Mouse (Mus musculus): ENCODE data around the gene Spc25. TPM values are rescaled to one million over a fixed set of nuclear protein-coding genes. Genes with fewer than 3 reads are reported as not detected.
A peak's percentile ranks its signal among the peaks of the same experiment; 100 is the strongest.

Gene Spc25
- total RNA-seq, 2 experiments from 2014 or later: 0.36 to 0.99 TPM

DNA sequence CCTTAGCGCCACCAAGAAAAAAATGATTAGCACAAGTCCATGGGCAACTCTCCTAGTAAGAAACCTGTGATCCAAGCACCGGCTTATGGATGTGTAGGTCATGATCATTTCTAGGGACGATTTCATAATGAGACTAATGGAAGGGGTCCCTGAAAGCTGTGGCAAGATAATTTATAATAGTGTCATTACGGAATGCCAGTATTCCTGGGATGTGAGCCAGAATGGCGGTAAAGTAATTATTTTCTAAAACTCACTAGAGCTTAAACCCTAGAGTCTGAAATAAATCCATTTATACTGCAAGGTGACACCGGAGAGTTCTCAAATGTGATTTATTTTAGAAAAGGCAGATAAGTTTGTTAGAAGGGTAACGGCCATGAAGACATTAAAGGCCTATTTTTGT is 9.2 kb upstream of the Spc25 start:
- DNase-seq: no peak
- intact Hi-C loops (cut with DNase I): no loop called here
- H3K4me3 ChIP-seq: no peak overlapping the region
- no peak overlapping the region for H3K27ac ChIP-seq
- no peak for TF ChIP-seq CTCF (IDR thresholded peaks at IDR 0.05)

DNA sequence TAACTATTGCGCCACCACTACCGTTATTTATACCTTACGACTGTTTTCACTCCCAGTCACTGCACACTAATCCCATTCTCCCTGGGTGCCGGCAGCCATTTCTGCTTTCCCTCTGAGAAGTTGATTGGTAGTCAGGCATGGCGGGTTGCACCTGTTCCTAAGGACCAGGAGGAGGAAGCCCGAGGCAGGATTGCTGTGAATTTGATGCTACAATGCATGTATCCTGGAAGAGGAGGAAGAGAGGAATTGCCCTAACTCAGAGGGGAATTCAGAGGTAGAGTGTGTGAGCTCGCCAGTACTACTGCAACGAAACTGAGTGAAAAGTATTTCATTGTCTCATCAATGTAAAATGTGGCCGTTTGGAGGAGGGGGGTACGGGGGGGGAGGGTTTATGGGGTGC is 6.7 kb upstream of the Spc25 start:
- intact Hi-C loops (cut with DNase I): no loop called here
- no peak overlapping the region for H3K27ac ChIP-seq
- H3K4me3 ChIP-seq: no peak overlapping the region
- no peak for TF ChIP-seq CTCF (IDR thresholded peaks at IDR 0.05)
- DNase-seq: no peak

DNA sequence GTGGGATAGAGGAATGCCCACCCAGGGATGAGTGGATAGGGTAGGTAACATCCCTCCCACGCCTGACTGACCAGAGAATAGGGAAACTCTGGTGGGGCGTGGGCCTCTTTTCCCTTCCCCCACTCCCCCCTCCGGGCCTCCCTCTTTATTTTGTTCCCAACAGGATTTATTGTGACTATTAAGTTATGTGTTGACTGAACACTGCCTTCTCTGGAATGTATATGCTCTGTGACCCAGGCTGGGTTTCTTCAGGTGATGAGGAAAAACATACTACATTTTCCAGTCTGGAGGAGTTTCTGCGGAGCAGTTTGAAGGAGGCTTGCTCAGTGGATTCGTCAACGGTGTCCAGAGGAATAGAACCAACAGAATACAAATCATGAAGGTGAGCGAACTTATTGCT is 4.8 kb upstream of the Spc25 start, which contains the start of gene G6pc2:
G6pc2 (plus strand) TSS at position 301 of the 400 bp plus-strand sequence.
- TF ChIP-seq CTCF (IDR thresholded peaks at IDR 0.05): no peak
- Histone ChIP-seq H3K27ac (no peak within 1 kb of the TSS), H3K4me3 (no peak within 1 kb of the TSS)
- DNase-seq: no peak
- intact Hi-C loops (cut with DNase I): no loop called here

DNA sequence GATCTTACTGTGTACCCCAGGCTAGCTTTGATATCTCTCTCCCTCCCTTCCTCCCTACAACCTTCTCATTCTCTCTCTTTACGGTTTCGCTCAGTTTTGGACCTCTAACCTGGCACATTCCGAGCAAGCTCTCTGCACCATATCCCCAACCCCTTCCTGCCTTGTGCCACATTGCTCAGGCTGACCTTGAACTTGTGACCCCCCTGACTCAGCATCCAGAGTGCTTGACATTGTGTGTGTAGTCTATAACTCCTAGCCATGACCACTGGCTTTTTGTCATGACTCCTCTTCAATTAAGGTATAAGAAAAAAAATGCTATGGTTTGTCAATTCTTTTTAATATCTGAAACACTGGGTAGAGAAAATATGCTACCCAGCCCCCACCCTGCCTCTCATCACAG is 3.7 kb upstream of the Spc25 start:
- no peak for TF ChIP-seq CTCF (IDR thresholded peaks at IDR 0.05)

DNA sequence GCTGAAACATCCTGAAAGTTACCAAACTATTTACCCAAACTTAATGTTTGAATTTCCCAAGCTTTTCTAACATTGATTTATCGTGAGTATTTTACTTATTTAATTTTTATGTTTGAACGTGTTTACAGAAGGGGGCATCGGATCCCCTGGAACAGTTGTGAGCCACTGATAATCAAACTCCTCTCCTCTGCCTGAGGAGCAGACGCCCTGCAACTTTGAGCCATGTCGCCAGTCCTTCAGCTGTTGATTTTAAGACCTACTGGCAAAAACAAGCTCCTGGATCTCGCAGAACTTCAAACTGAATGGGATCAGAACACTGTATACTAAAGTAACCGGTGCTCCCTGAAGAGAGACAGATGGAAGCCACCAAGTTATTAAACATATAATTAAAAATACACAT is 529 bp upstream of the Spc25 start:
- no peak for DNase-seq
- Histone ChIP-seq H3K4me3 (peak overlapping the region; percentile 87), H3K27ac (peak overlapping the region; percentile 53; the same call in 1 of the 2 replicates)
- TF ChIP-seq CTCF (IDR thresholded peaks at IDR 0.05): no peak
- intact Hi-C loops (cut with DNase I): no loop called here

More for the DNA sequence above, 3.7 kb upstream of the Spc25 start:
- DNase-seq: no peak
- Histone ChIP-seq H3K27ac (no peak overlapping the region), H3K4me3 (no peak overlapping the region)
- intact Hi-C loops (cut with DNase I): no loop called here

DNA sequence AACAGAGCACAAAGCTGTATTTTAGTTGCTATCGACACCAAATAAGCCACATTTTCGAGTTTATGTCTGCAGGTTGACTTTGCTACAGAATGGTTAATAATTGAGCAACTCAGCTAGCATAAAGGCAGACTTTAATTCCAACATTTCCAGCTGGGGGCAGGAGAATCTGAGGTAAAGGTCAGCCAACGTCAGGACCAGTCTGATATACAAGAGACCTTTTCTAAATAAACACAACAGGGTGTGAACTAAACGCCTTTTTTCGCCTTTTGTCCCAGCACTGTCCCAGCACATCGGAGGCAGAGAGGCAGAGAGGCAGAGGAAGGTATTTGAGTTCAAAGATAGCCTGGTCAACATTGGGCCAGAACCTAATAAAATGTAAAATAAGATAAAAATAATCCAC is 809 bp downstream of the Spc25 start:
- intact Hi-C loops (cut with DNase I): no loop called here
- DNase-seq: no peak
- Histone ChIP-seq H3K4me3 (peak overlapping the region; percentile 87), H3K27ac (no peak overlapping the region)
- TF ChIP-seq CTCF (IDR thresholded peaks at IDR 0.05): no peak

DNA sequence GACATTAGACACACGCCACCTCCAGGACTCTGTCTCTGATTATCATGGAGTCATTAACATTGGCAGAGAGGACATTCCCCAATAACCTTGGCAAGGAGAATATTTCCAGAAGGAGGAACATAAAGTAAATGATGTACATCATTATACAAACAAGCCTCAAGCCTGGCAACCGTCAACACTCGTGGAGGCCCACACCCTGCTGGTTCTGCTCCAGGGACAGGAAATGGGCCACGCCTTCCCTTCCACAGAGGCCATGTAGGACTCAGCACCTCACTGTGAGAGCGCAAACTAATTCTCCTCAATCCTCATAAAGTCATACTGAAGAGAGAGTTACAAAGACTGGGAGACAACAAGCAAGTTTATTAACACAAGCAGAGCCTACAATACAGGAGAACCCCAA is 12.4 kb downstream of the Spc25 start:
- no peak for TF ChIP-seq CTCF (IDR thresholded peaks at IDR 0.05)
- H3K4me3 ChIP-seq: no peak overlapping the region
- intact Hi-C loops (cut with DNase I): no loop called here
- DNase-seq: no peak
- no peak overlapping the region for H3K27ac ChIP-seq

DNA sequence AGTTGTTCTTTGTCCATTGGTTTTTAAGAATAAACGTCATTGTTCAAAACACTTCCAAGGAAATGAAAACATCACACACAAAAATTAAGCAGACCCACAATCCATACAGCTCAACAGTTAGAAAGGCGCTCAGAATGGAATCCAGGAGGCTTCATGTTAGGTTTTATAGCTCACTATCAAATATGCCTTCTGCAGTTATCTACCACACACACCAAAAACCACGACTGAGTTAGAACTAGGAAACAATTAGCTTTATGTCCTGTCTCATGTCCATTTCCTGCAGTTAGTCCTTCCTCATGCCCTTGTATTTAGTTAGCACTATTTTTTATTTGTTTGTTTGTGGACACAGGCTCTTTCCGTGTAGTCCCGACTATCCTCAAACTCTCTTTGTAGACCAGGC is 14.9 kb downstream of the Spc25 start:
- no peak for TF ChIP-seq CTCF (IDR thresholded peaks at IDR 0.05)
- DNase-seq: no peak
- intact Hi-C loops (cut with DNase I): no loop called here
- no peak overlapping the region for H3K4me3 ChIP-seq
- H3K27ac ChIP-seq: no peak overlapping the region

DNA sequence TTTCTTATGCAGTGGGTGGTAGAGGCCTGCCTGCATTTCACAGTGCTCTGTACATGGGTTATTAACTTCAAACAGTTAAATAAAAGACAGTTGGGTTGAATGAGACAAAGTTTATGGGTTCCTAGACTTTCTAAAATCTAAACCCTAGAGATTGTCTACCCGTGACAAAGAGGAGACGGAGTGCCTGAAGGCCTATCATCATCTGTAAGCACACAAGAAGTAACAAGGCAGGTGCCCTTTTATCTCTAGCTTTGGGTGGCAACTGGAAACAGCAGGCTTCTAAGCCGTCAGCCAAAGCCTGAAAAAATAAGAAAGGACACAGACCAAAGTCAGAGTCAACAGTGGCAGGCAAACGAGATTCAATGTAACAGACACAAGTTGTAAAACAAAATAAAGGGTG is 16.8 kb downstream of the Spc25 start:
- intact Hi-C loops (cut with DNase I): no loop called here
- DNase-seq: no peak
- Histone ChIP-seq H3K4me3 (no peak overlapping the region), H3K27ac (no peak overlapping the region)
- no peak for TF ChIP-seq CTCF (IDR thresholded peaks at IDR 0.05)

DNA sequence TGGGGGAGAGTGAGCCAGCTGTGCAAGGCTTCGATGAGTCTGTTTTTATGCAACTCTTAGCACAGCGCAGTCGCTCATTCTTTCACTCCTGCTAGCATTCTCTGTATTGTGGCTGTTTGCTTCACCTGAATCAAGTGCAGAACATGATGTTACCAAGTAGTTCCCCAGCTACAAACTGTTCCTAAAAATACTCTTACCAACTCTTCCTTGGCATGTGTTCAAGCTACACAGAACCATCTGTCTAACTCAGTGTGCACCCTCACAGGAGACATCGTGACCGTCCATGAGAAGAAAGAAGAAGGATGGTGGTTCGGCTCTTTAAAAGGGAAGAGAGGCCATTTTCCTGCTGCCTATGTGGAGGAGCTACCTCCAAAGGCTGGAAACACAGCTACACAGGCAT is 17.3 kb downstream of the Spc25 start:
- intact Hi-C loops (cut with DNase I): no loop called here
- TF ChIP-seq CTCF (IDR thresholded peaks at IDR 0.05): no peak
- no peak for DNase-seq
- no peak overlapping the region for H3K27ac ChIP-seq
- no peak overlapping the region for H3K4me3 ChIP-seq

DNA sequence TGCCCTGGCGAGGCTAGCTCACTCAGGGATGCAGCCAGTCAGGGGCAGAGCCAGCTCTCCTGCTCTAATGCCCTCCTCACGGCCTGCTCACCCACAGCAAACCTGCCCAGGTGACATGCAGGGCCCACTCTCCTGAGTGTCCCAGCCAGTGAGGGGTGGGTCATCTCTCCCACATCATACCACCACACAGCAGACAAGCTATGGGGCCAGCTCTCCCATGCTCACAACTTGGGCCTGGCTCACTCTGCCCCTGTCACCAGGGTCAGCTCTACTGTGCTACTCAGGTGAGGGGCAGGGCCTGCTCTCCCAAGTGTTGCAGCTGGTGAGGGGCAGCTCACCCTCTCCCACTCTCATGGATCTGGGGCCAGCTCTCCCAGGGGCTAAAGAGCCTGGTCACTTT is 18.0 kb downstream of the Spc25 start:
- H3K4me3 ChIP-seq: no peak overlapping the region
- intact Hi-C loops (cut with DNase I): no loop called here
- no peak for TF ChIP-seq CTCF (IDR thresholded peaks at IDR 0.05)
- DNase-seq: no peak
- no peak overlapping the region for H3K27ac ChIP-seq

DNA sequence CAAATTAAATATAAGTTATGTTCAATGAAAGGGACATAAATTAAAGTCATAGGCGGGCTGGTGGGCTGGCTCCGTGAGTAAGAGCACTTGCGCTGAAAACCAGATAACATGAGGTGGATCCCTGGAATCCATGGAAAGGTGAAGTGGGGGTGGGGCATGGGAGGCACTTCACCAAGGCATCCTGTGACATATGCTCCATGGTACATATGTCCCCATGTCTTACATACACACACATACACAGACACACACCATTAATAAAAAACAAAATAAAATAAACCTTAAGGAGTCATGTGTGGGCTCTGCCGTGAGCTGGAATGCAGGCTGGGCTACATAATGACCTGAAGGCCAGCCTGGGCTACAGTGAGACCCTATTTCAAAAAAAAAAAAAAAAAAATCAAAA is 26.3 kb downstream of the Spc25 start:
- DNase-seq: no peak
- intact Hi-C loops (cut with DNase I): no loop called here
- no peak overlapping the region for H3K27ac ChIP-seq
- TF ChIP-seq CTCF (IDR thresholded peaks at IDR 0.05): no peak
- H3K4me3 ChIP-seq: no peak overlapping the region

DNA sequence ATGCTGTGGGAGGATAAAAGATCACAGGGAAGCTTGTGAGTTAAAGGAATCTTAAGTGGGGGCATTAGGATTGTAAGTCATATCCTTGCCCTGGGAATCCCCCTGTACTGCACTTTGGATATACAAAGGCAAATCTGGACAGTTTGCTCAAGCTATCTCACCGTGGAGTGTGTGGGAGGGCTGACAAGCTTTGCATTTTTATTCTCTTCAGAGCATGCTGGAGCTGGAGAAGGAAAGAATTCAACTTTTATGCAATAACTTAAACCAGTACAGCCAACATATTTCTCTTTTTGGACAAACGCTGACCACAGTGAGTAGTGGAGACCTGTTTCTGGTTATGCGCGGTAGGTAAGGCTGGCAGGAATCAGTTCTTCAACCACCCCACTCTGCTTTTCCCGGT is 30.7 kb downstream of the Spc25 start:
- no peak for DNase-seq
- Histone ChIP-seq H3K4me3 (no peak overlapping the region), H3K27ac (no peak overlapping the region)
- intact Hi-C loops (cut with DNase I): no loop called here
- TF ChIP-seq CTCF (IDR thresholded peaks at IDR 0.05): no peak

DNA sequence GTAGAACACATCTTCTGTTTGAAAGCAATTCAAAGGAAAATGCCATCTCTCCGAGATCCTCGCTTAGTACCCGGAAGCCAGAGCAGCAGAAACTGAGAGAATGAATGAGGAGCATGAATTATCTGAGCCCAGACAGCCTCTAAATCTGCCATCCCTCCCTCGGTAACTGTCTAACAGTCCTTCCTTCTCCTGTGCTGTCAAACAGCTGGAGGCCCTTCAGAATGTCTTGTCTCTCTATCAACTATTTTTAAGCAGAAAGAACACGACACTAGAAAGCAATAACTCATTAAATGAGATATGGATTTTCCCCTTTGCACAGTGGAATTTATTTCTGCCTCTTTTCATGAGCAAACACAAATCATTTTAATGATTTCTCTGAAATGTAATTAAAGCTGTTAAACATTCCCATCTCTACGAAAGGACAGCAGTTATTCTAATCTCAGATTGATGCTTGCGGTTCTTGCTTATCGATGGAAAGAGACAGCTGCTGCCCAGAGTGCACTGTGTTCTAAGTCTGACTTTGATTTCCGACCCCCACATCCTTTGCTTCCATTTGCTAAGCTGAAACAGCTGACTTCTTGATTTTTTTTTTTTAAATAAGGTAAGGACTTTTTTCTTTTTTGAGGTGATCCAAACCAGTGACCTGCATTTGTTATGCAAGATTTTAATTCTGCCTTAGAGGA is 35.5 kb downstream of the Spc25 start:
- intact Hi-C loops (cut with DNase I): no loop called here
- DNase-seq: no peak
- no peak overlapping the region for H3K4me3 ChIP-seq
- no peak for TF ChIP-seq CTCF (IDR thresholded peaks at IDR 0.05)
- no peak overlapping the region for H3K27ac ChIP-seq

Measured in gastrocnemius, adult 2 months (tissue).